Mouse (Mus musculus) splenic B cell, adult 2 months (primary cell): ENCODE data around the gene H2al1c.
"Not testable (repeated sequence)": the region's sequence is repeated elsewhere in the genome, so short reads cannot be mapped to it uniquely, and the experiment has no call there.

Experiments
- DNase-seq: peaks from one replicate; pipeline ENCODE4 v3.0.0-alpha.2; 2011; ENCODE audit warnings: low read depth, low spot score
- H3K27me3 ChIP-seq: 2 replicates; pipeline ENCODE4 v1.6.1; 2012; ENCODE audit warnings: mild to moderate bottlenecking, low read length, moderate library complexity, mixed read lengths; ENCODE audit not compliant: control insufficient read depth, poor library complexity, insufficient read depth, severe bottlenecking
- H3K36me3 ChIP-seq: 2 replicates; pipeline ENCODE4 v1.6.1; 2012; ENCODE audit warnings: mild to moderate bottlenecking, low read length, moderate library complexity, mixed read lengths; ENCODE audit not compliant: control insufficient read depth, poor library complexity, insufficient read depth, severe bottlenecking

The H2al1c gene

DNA sequence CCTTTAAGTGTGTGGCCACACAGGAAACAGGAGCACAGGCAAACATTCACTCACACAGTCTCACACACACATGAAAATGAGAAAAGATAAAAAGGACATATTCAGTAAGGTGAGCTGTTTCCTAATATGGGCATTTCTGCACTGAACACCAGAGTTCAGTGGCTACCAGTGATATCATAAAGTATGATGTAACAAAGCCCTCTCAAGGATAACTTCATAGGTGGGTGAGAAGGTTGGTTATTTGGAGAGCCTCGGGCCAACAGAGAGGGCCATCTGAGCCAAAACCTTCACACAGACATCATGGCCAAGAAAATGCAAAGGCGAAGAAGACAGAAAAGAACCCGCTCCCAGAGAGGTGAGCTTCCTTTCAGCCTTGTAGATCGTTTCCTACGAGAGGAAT, 18.9 kb downstream of the H2al1c start, which contains the start of gene H2al1i:
Gene H2al1i (plus strand): TSS at position 301 of the 400 bp plus-strand sequence.
- H3K36me3 ChIP-seq, DNase-seq, H3K27me3 ChIP-seq: not testable (repeated sequence)

DNA sequence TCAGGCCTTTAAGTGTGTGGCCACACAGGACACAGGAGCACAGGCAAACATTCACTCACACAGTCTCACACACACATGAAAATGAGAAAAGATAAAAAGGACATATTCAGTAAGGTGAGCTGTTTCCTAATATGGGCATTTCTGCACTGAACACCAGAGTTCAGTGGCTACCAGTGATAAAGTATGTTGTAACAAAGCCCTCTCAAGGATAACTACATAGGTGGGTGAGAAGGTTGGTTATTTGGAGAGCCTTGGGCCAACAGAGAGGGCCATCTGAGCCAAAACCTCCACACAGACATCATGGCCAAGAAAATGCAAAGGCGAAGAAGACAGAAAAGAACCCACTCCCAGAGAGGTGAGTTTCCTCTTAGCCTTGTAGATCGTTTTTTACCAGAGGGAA, 22.1 kb downstream of the H2al1c start, which contains the start of gene H2al1j:
Gene H2al1j (plus strand): TSS at position 301 of the 400 bp plus-strand sequence.
- not testable (repeated sequence) for H3K27me3 ChIP-seq, H3K36me3 ChIP-seq, DNase-seq

DNA sequence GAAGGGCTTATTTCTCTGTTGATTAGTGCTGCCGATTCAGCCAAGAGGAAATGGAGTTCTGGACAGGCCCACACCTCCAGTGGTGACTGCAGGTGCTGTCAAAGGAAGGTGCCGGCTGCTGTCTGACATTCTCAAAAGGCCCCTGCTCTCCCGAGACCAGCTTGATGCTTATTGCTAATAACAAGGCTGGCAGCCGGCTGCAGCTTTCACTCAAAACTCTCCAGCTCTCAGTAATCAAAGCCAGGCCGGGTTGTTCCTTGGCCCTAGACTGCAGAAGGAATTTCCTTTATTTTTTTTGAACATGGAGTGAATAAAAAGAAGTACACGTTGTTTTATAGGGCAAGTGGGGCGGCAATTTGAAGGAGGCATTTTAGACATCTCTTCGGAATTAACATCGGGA, 40.3 kb downstream of the H2al1c start:
- no peaks in the 10 kb centered on the region for H3K36me3 ChIP-seq
- DNase-seq, result no peak
- no peaks in the 10 kb centered on the region for H3K27me3 ChIP-seq

DNA sequence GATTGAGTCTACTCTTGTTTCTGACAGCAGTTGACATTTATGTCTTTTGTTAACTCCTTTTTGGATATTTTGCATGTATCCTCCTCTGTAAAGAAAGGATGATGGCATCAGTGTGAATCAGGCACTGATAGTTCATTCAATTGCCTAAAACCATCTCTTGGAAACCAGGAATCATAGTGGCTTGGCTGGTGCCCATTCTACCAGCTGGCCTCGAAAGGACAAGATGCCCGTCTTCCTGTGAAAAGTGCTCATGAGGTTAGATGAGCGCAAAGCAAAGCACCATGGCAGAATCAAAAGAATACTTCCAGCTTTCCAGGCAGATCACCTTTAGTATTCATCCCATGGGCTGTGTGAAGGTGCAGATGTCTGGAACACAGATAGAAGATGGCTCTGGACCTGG, 41.3 kb downstream of the H2al1c start:
- no peak for DNase-seq
- no peaks in the 10 kb centered on the region for H3K36me3 ChIP-seq
- no peaks in the 10 kb centered on the region for H3K27me3 ChIP-seq
